Mouse (Mus musculus): ENCODE measurements at regions not wholly inside any gene's neighbourhood (a gene's known extent, or its start where the extent isn't known, plus 50 kb on each side); places are given as distances from the start of the nearest gene placed in this dataset.
A peak's percentile ranks its signal among the peaks of the same experiment; 100 is the strongest.

- no peaks in the 10 kb centered on the region for H3K9me3 ChIP-seq (ENCODE audit: control insufficient read depth, low read length)
- no peaks in the 10 kb centered on the region for H3K27me3 ChIP-seq (replicated peaks; ENCODE audit: control insufficient read depth, insufficient read depth, low read length)
- H3K4me3 ChIP-seq (ENCODE audit: low read length) = no peak overlapping the region
- no peaks in the 10 kb centered on the region for H3K36me3 ChIP-seq (ENCODE audit: control insufficient read depth, insufficient read depth, low read length)
- no peak overlapping the region for H3K9ac ChIP-seq (ENCODE audit: low read depth, low read length)
- no peaks in the 10 kb centered on the region; the same call in 1 of the 2 replicates for H3K4me1 ChIP-seq (ENCODE audit: control insufficient read depth, insufficient read depth, low read depth, low read length)
- no peak overlapping the region for H3K27ac ChIP-seq (ENCODE audit: low read depth, low read length)
- 82% methylated on average over 3 of the region's 3 CpGs for WGBS
- ATAC-seq = no peak
- no peak overlapping the region for H3K4me2 ChIP-seq (ENCODE audit: low read length)
Measured at GRCm38 (mm10) chr2:50653121-50653615, 356.6 kb upstream of the Mmadhc start.

- 81% methylated on average over 3 of the region's 3 CpGs for WGBS
- Histone ChIP-seq H3K4me1 (ENCODE audit: control insufficient read depth, insufficient read depth, low read depth, low read length) (no peaks in the 10 kb centered on the region), H3K9me3 (ENCODE audit: control insufficient read depth, low read length) (no peaks in the 10 kb centered on the region), H3K27ac (ENCODE audit: low read depth, low read length) (no peak overlapping the region), H3K36me3 (ENCODE audit: control insufficient read depth, insufficient read depth, low read length) (no peaks in the 10 kb centered on the region), H3K4me2 (ENCODE audit: low read length) (no peak overlapping the region), H3K9ac (ENCODE audit: low read depth, low read length) (no peak overlapping the region), H3K4me3 (ENCODE audit: low read length) (no peak overlapping the region), H3K27me3 (replicated peaks; ENCODE audit: control insufficient read depth, insufficient read depth, low read length) (no peaks in the 10 kb centered on the region; the same call in 1 of the 2 replicates)
- no peak for ATAC-seq
Measured at GRCm38 (mm10) chr2:50649656-50650055, 353.1 kb upstream of the Mmadhc start.

DNA sequence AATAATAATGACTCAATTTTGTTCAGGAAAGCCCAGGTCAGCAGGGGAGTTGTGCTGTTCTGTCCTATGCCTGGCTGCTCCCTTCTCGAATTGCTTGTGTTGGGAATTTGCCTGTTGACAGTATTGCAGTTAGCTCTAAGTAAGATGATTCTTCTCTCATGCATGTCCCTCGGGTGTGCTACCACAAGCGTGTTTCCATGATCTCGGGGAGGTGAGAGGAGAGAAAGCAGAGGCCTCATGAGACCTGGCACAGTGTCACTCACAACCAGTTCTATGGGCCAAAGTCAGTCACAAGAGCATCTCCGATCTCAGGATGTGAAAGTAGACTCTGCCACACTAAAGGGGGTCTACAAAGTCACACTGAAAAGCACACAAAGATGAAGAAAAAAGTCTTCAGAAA lies 346.6 kb upstream of the Mmadhc start:
- no peak for ATAC-seq
- no peak overlapping the region for H3K27ac ChIP-seq (ENCODE audit: low read depth, low read length)
- H3K4me1 ChIP-seq (ENCODE audit: control insufficient read depth, insufficient read depth, low read depth, low read length) = no peaks in the 10 kb centered on the region
- no peaks in the 10 kb centered on the region for H3K36me3 ChIP-seq (ENCODE audit: control insufficient read depth, insufficient read depth, low read length)
- H3K9me3 ChIP-seq (ENCODE audit: control insufficient read depth, low read length) = no peaks in the 10 kb centered on the region
- H3K27me3 ChIP-seq (replicated peaks; ENCODE audit: control insufficient read depth, insufficient read depth, low read length) = no peaks in the 10 kb centered on the region; the same call in 1 of the 2 replicates
- no peak overlapping the region for H3K4me2 ChIP-seq (ENCODE audit: low read length)
- WGBS = 70% methylated on average over 5 of the region's 5 CpGs
- H3K9ac ChIP-seq (ENCODE audit: low read depth, low read length) = no peak overlapping the region
- H3K4me3 ChIP-seq (ENCODE audit: low read length) = no peak overlapping the region

- Histone ChIP-seq H3K9ac (ENCODE audit: low read depth, low read length) (no peak overlapping the region), H3K27me3 (replicated peaks; ENCODE audit: control insufficient read depth, insufficient read depth, low read length) (no peaks in the 10 kb centered on the region; the same call in 1 of the 2 replicates), H3K36me3 (ENCODE audit: control insufficient read depth, insufficient read depth, low read length) (no peaks in the 10 kb centered on the region), H3K27ac (ENCODE audit: low read depth, low read length) (no peak overlapping the region), H3K4me1 (ENCODE audit: control insufficient read depth, insufficient read depth, low read depth, low read length) (no peaks in the 10 kb centered on the region), H3K4me2 (ENCODE audit: low read length) (no peak overlapping the region), H3K4me3 (ENCODE audit: low read length) (no peak overlapping the region), H3K9me3 (ENCODE audit: control insufficient read depth, low read length) (no peaks in the 10 kb centered on the region)
- no peak for ATAC-seq
- WGBS = 68% methylated on average over 2 of the region's 2 CpGs
Measured at GRCm38 (mm10) chr2:50642198-50642597, 345.6 kb upstream of the Mmadhc start.

- 60% methylated on average over 2 of the region's 2 CpGs for WGBS
- no peak overlapping the region for H3K4me3 ChIP-seq (ENCODE audit: low read length)
- ATAC-seq = no peak
Measured at GRCm38 (mm10) chr2:50635896-50636295, 339.3 kb upstream of the Mmadhc start.

DNA sequence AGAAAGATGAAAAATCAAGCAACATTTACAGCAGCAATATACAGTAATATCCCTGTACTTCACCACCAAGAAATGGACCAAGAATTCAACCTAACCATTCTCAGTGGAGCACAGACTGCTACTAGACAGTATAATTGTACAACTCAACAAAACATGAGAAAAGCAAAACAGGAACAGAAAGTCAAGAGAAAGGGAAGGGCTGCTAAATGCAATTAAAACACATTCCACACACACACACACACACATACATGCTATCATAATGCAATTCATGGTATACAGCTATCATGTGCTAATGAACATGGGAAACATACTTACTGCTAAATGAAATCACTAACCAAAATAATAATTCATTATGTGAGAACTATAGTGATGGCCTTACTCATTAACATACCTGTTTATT lies 335.2 kb upstream of the Mmadhc start:
- no peak for ATAC-seq
- Histone ChIP-seq H3K4me2 (ENCODE audit: low read length) (no peak overlapping the region), H3K27ac (ENCODE audit: low read depth, low read length) (no peak overlapping the region), H3K27me3 (replicated peaks; ENCODE audit: control insufficient read depth, insufficient read depth, low read length) (no peaks in the 10 kb centered on the region), H3K36me3 (ENCODE audit: control insufficient read depth, insufficient read depth, low read length) (no peaks in the 10 kb centered on the region), H3K4me3 (ENCODE audit: low read length) (no peak overlapping the region), H3K4me1 (ENCODE audit: control insufficient read depth, insufficient read depth, low read depth, low read length) (no peaks in the 10 kb centered on the region), H3K9ac (ENCODE audit: low read depth, low read length) (no peak overlapping the region), H3K9me3 (ENCODE audit: control insufficient read depth, low read length) (no peaks in the 10 kb centered on the region)

More at GRCm38 (mm10) chr2:50635896-50636295, 339.3 kb upstream of the Mmadhc start:
- H3K4me1 ChIP-seq (ENCODE audit: control insufficient read depth, insufficient read depth, low read depth, low read length) = no peaks in the 10 kb centered on the region
- H3K36me3 ChIP-seq (ENCODE audit: control insufficient read depth, insufficient read depth, low read length) = no peaks in the 10 kb centered on the region
- no peaks in the 10 kb centered on the region for H3K27me3 ChIP-seq (replicated peaks; ENCODE audit: control insufficient read depth, insufficient read depth, low read length)
- H3K27ac ChIP-seq (ENCODE audit: low read depth, low read length) = no peak overlapping the region
- no peak overlapping the region for H3K4me2 ChIP-seq (ENCODE audit: low read length)
- H3K9ac ChIP-seq (ENCODE audit: low read depth, low read length) = no peak overlapping the region
- H3K9me3 ChIP-seq (ENCODE audit: control insufficient read depth, low read length) = no peaks in the 10 kb centered on the region

GRCm38 (mm10) chr2:50627501-50627900 lies 330.9 kb upstream of the Mmadhc start:
- no peaks in the 10 kb centered on the region for H3K27me3 ChIP-seq (replicated peaks; ENCODE audit: control insufficient read depth, insufficient read depth, low read length)
- H3K27ac ChIP-seq (ENCODE audit: low read depth, low read length) = no peak overlapping the region
- no peak overlapping the region for H3K9ac ChIP-seq (ENCODE audit: low read depth, low read length)
- WGBS = 91% methylated on average over 2 of the region's 2 CpGs
- H3K4me2 ChIP-seq (ENCODE audit: low read length) = no peak overlapping the region
- no peak overlapping the region for H3K4me3 ChIP-seq (ENCODE audit: low read length)
- no peaks in the 10 kb centered on the region for H3K36me3 ChIP-seq (ENCODE audit: control insufficient read depth, insufficient read depth, low read length)
- no peaks in the 10 kb centered on the region for H3K4me1 ChIP-seq (ENCODE audit: control insufficient read depth, insufficient read depth, low read depth, low read length)
- H3K9me3 ChIP-seq (ENCODE audit: control insufficient read depth, low read length) = no peaks in the 10 kb centered on the region
- no peak for ATAC-seq

DNA sequence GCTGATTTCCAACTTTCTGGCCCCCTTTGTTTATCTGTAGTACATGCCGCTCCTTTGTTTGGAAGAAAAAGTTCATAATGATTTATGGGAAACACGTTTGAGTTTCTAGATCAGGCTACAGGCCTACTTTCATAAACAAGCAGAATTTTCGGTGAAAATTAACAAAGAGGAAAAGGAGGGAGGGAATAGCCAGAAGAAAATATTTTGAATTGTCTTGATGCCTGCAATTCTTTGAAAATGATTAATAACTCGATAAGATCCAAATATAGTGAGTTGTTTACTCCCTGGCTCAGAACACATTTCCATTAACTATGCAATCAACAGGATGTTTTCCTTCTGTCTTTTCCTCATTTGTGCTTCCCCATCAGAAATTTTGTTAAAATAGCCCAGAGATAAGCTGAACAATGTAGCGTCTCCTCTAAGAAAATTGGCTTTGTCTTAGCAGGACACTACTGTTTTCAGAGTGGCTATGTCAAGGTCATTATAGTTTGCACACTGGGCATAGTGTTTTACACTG lies 328.7 kb upstream of the Mmadhc start:
- no peak overlapping the region for H3K4me3 ChIP-seq (ENCODE audit: low read length)
- 79% methylated on average over 5 of the region's 5 CpGs for WGBS
- H3K9ac ChIP-seq (ENCODE audit: low read depth, low read length) = no peak overlapping the region
- no peaks in the 10 kb centered on the region for H3K9me3 ChIP-seq (ENCODE audit: control insufficient read depth, low read length)
- no peaks in the 10 kb centered on the region for H3K36me3 ChIP-seq (ENCODE audit: control insufficient read depth, insufficient read depth, low read length)
- no peak overlapping the region for H3K4me2 ChIP-seq (ENCODE audit: low read length)
- H3K27ac ChIP-seq (ENCODE audit: low read depth, low read length) = no peak overlapping the region
- H3K27me3 ChIP-seq (replicated peaks; ENCODE audit: control insufficient read depth, insufficient read depth, low read length) = no peaks in the 10 kb centered on the region
- no peaks in the 10 kb centered on the region for H3K4me1 ChIP-seq (ENCODE audit: control insufficient read depth, insufficient read depth, low read depth, low read length)
- ATAC-seq = no peak

DNA sequence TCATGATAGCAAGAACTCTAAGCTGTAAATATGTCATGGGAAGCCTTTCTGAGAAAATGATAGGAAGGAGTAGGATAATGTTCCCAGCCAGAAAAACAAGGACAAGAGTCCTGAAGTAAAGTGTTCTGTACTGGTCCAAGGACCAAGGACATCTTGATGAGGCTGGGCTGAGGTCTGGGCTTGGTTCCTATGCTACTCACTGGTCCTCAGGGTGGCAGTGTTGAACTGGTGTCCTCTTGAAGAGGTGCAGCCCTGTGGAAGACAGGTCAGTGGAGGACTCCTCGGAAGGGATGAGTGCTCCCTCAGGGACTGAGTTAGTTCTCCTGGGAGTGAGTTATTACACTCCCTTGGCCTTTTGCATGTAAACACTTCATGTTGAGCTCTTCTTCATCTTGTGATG lies 312.5 kb upstream of the Mmadhc start:
- 55% methylated on average over 1 of the region's 1 CpGs for WGBS
- ATAC-seq = no peak
- no peaks in the 10 kb centered on the region for H3K9me3 ChIP-seq (ENCODE audit: control insufficient read depth, low read length)
- no peaks in the 10 kb centered on the region for H3K27me3 ChIP-seq (replicated peaks; ENCODE audit: control insufficient read depth, insufficient read depth, low read length)
- no peaks in the 10 kb centered on the region for H3K4me1 ChIP-seq (ENCODE audit: control insufficient read depth, insufficient read depth, low read depth, low read length)
- H3K36me3 ChIP-seq (ENCODE audit: control insufficient read depth, insufficient read depth, low read length) = no peaks in the 10 kb centered on the region
- no peak overlapping the region for H3K9ac ChIP-seq (ENCODE audit: low read depth, low read length)
- H3K4me2 ChIP-seq (ENCODE audit: low read length) = no peak overlapping the region
- no peak overlapping the region for H3K27ac ChIP-seq (ENCODE audit: low read depth, low read length)
- H3K4me3 ChIP-seq (ENCODE audit: low read length) = no peak overlapping the region

DNA sequence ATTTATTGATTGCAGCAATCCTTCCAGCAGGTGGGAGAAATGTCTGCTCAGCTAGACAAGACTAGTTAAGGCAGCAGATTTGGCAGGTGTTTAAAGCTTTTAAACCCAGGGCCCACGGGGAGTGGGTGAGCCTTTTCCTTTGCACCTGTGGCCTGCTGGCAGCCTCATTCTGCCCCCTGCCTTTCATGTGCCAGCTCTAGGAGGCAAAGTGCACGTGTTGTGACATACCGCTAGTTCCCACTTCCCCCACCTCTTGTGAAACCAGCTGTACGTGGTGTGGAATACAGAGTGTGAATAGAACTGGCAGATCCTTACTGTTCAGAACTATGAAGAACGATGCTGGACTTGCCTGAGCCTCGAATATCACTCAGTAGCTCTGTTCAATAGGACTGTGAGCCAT lies 292.6 kb upstream of the Mmadhc start:
- peak; percentile 71; the same call in 1 of the 2 replicates for ATAC-seq
- 39% methylated on average over 6 of the region's 6 CpGs for WGBS
- Histone ChIP-seq H3K27ac (ENCODE audit: low read depth, low read length) (no peak overlapping the region), H3K9me3 (ENCODE audit: control insufficient read depth, low read length) (0 out of 2 replicates have a peak, but pooled peaks cover 2% of the 10 kb centered on the region), H3K36me3 (ENCODE audit: control insufficient read depth, insufficient read depth, low read length) (no peaks in the 10 kb centered on the region), H3K4me3 (ENCODE audit: low read length) (no peak overlapping the region), H3K9ac (ENCODE audit: low read depth, low read length) (no peak overlapping the region), H3K4me1 (ENCODE audit: control insufficient read depth, insufficient read depth, low read depth, low read length) (peaks cover 3% of the 10 kb centered on the region; the same call in 1 of the 2 replicates), H3K27me3 (replicated peaks; ENCODE audit: control insufficient read depth, insufficient read depth, low read length) (no peaks in the 10 kb centered on the region), H3K4me2 (ENCODE audit: low read length) (no peak overlapping the region)
